Mouse (Mus musculus): ENCODE data around the gene Plppr3. TPM values are rescaled to one million over a fixed set of nuclear protein-coding genes. Genes with fewer than 3 reads are reported as not detected.

The Plppr3 gene
- polyA plus RNA-seq, 1 experiment = 5.4 TPM

DNA sequence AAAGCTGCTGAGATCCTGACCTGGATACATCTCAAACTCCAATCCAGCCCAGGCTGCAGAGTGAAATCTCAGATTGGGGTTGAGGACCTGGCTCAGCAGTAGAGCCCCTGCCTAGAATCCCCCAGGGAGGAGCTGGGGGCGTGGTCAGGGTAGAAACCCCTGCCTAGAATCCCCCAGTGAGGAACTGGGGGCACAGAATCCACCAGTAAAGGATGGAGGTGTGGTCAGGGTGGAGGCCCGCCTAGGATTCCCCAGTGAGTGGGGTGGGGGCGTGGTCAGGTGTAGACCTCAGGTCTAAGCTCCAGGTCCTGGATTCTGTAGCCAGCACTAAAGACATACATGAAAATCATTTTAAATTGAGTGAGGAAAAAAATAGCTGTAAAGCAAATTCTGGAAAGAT, 1.6 kb downstream of the Plppr3 start:
- H3K4me3 ChIP-seq = no peak overlapping the region

DNA sequence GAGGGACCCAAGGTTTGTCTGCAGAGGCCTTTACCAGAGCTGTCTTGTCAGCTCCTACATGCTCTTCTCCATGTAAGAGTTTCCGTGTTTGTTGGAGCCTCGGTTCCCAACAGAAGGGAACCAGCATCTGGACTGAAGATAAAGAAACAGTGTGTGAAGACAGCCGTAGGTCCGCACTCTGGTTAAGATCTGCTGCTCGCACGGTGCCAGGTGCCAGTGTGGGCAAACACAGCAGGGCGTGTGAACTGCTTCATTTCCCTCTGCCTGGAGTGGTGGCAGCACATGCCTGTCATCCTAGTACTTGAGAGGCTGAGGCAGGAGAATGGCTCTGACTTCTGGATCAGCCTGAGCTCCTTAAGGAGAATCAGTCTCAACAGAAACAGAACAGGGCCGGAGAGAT, 2.6 kb downstream of the Plppr3 start:
- Histone ChIP-seq H3K79me2 (ENCODE audit: control insufficient read depth, insufficient read depth) (no peaks in the 10 kb centered on the region), H3K36me3 (ENCODE audit: control insufficient read depth, insufficient read depth) (no peaks in the 10 kb centered on the region), H3ac (ENCODE audit: control insufficient read depth, insufficient read length) (no peak overlapping the region), H3K4me3 (no peak overlapping the region), H3K27me3 (ENCODE audit: control insufficient read depth, insufficient read depth, insufficient read length) (no peaks in the 10 kb centered on the region), H3K4me2 (ENCODE audit: low read depth) (no peak overlapping the region)
- TF ChIP-seq SRF (IDR thresholded peaks at IDR 0.05; ENCODE audit: control insufficient read depth, insufficient read length, low read depth) = no peak
- no peak for TF ChIP-seq REST (IDR thresholded peaks at IDR 0.05; ENCODE audit: insufficient read depth, insufficient read length)
- no peak for TF ChIP-seq CEBPB (IDR thresholded peaks at IDR 0.05; ENCODE audit: insufficient read depth, poor library complexity, severe bottlenecking)
- no peak for TF ChIP-seq POLR2AphosphoS2 (IDR thresholded peaks at IDR 0.05; ENCODE audit: insufficient read length, low read depth)
- no peak for TF ChIP-seq TCF12 (IDR thresholded peaks at IDR 0.05; ENCODE audit: insufficient read depth, poor library complexity, severe bottlenecking)
- TF ChIP-seq MAX (IDR thresholded peaks at IDR 0.05; ENCODE audit: low read depth) = no peak
- no peak for TF ChIP-seq MYOG (IDR thresholded peaks at IDR 0.05; ENCODE audit: control insufficient read depth in 1 of 3, insufficient read depth in 1 of 3, insufficient read length in 2 of 3, low read depth in 2 of 3)
- no peak for TF ChIP-seq MYOD1 (IDR thresholded peaks at IDR 0.05; ENCODE audit: control insufficient read depth in 1 of 3, insufficient read length in 2 of 3, low read depth in 2 of 3)
- no peak for TF ChIP-seq E2F4 (IDR thresholded peaks at IDR 0.05; ENCODE audit: insufficient read depth)
- no peak for TF ChIP-seq USF1 (IDR thresholded peaks at IDR 0.05; ENCODE audit: low read depth)
- TF ChIP-seq TCF3 (IDR thresholded peaks at IDR 0.05; ENCODE audit: insufficient read length, low read depth) = no peak
- TF ChIP-seq POLR2A (IDR thresholded peaks at IDR 0.05; ENCODE audit: insufficient read length, low read depth) = no peak

More for the DNA sequence above, 1.6 kb downstream of the Plppr3 start:
- H3K36me3 ChIP-seq (ENCODE audit: control insufficient read depth, insufficient read depth) = no peaks in the 10 kb centered on the region
- H3K4me2 ChIP-seq (ENCODE audit: low read depth) = no peak overlapping the region
- TF ChIP-seq MYOG (IDR thresholded peaks at IDR 0.05; ENCODE audit: control insufficient read depth in 1 of 3, insufficient read depth in 1 of 3, insufficient read length in 2 of 3, low read depth in 2 of 3) (no peak), POLR2AphosphoS2 (IDR thresholded peaks at IDR 0.05; ENCODE audit: insufficient read length, low read depth) (no peak), SRF (IDR thresholded peaks at IDR 0.05; ENCODE audit: control insufficient read depth, insufficient read length, low read depth) (no peak), MAX (IDR thresholded peaks at IDR 0.05; ENCODE audit: low read depth) (no peak), POLR2A (IDR thresholded peaks at IDR 0.05; ENCODE audit: insufficient read length, low read depth) (no peak), TCF12 (IDR thresholded peaks at IDR 0.05; ENCODE audit: insufficient read depth, poor library complexity, severe bottlenecking) (no peak), CEBPB (IDR thresholded peaks at IDR 0.05; ENCODE audit: insufficient read depth, poor library complexity, severe bottlenecking) (no peak), E2F4 (IDR thresholded peaks at IDR 0.05; ENCODE audit: insufficient read depth) (no peak), TCF3 (IDR thresholded peaks at IDR 0.05; ENCODE audit: insufficient read length, low read depth) (no peak), MYOD1 (IDR thresholded peaks at IDR 0.05; ENCODE audit: control insufficient read depth in 1 of 3, insufficient read length in 2 of 3, low read depth in 2 of 3) (no peak)
- no peaks in the 10 kb centered on the region for H3K79me2 ChIP-seq (ENCODE audit: control insufficient read depth, insufficient read depth)
- no peaks in the 10 kb centered on the region for H3K27me3 ChIP-seq (ENCODE audit: control insufficient read depth, insufficient read depth, insufficient read length)
- no peak overlapping the region for H3ac ChIP-seq (ENCODE audit: control insufficient read depth, insufficient read length)

DNA sequence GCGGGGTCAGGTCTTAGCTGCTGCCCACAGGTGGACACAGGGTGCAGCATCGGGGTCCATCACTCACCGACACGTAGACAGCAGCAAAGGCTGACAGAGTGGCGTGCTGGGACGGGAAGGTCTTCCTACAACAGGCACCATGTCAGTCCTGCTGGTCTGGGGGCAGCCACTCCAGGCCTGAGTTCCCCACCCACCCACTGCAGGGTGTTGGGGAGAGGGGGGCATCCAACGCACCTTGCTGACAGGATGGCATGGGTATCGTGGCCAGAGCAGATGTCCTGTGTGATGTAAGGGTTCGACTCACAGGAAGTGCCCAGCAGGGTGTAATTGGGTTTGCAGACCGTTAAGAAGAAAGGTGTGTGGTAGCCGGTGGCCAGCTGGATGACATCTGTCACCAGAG, 7.8 kb downstream of the Plppr3 start:
- Histone ChIP-seq H3K79me2 (ENCODE audit: control insufficient read depth, insufficient read depth) (peaks cover 1% of the 10 kb centered on the region), H3K27me3 (ENCODE audit: control insufficient read depth, insufficient read depth, insufficient read length) (no peaks in the 10 kb centered on the region), H3K36me3 (ENCODE audit: control insufficient read depth, insufficient read depth) (peaks cover 20% of the 10 kb centered on the region), H3K4me2 (ENCODE audit: low read depth) (no peak overlapping the region), H3ac (ENCODE audit: control insufficient read depth, insufficient read length) (no peak overlapping the region), H3K4me3 (no peak overlapping the region)
- no peak for TF ChIP-seq MAX (IDR thresholded peaks at IDR 0.05; ENCODE audit: low read depth)
- peak; percentile 23 for TF ChIP-seq POLR2AphosphoS2 (IDR thresholded peaks at IDR 0.05; ENCODE audit: insufficient read length, low read depth)

DNA sequence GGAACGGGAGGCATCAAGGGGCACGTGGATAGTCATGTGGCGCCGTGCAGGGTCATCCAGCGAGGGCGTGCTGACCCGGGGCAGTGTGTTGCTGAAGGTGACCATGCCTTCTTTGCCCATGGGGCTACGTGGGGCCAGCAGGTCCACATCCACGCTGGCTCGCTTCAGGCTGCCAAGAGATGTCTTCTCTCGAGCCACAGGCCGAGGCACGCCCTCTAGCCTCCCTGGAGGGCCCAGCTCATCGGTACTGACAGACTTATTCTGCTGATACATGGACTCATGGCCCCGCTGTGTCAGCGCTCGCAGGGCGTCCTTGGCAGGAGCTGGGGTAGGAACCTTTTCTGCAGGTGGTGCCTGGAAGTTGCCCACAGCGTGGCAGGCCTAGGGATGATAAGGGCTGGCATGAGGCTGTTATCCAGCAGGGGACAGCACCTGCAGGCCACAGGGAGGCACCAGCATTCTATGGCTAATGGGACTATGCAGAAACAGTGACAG, 8.6 kb downstream of the Plppr3 start:
- no peak overlapping the region for H3ac ChIP-seq (ENCODE audit: control insufficient read depth, insufficient read length)
- H3K27me3 ChIP-seq (ENCODE audit: control insufficient read depth, insufficient read depth, insufficient read length) = no peaks in the 10 kb centered on the region
- TF ChIP-seq POLR2AphosphoS2 (IDR thresholded peaks at IDR 0.05; ENCODE audit: insufficient read length, low read depth) (peak; percentile 85), MAX (IDR thresholded peaks at IDR 0.05; ENCODE audit: low read depth) (no peak), TCF12 (IDR thresholded peaks at IDR 0.05; ENCODE audit: insufficient read depth, poor library complexity, severe bottlenecking) (no peak), SRF (IDR thresholded peaks at IDR 0.05; ENCODE audit: control insufficient read depth, insufficient read length, low read depth) (no peak), E2F4 (IDR thresholded peaks at IDR 0.05; ENCODE audit: insufficient read depth) (no peak), POLR2A (IDR thresholded peaks at IDR 0.05; ENCODE audit: insufficient read length, low read depth) (peak; percentile 64), MYOG (IDR thresholded peaks at IDR 0.05; ENCODE audit: control insufficient read depth in 1 of 3, insufficient read depth in 1 of 3, insufficient read length in 2 of 3, low read depth in 2 of 3) (no peak), TCF3 (IDR thresholded peaks at IDR 0.05; ENCODE audit: insufficient read length, low read depth) (no peak), MYOD1 (IDR thresholded peaks at IDR 0.05; ENCODE audit: control insufficient read depth in 1 of 3, insufficient read length in 2 of 3, low read depth in 2 of 3) (no peak), USF1 (IDR thresholded peaks at IDR 0.05; ENCODE audit: low read depth) (no peak), REST (IDR thresholded peaks at IDR 0.05; ENCODE audit: insufficient read depth, insufficient read length) (no peak)
- peaks cover 28% of the 10 kb centered on the region for H3K36me3 ChIP-seq (ENCODE audit: control insufficient read depth, insufficient read depth)
- no peak overlapping the region for H3K4me2 ChIP-seq (ENCODE audit: low read depth)
- no peak overlapping the region for H3K4me3 ChIP-seq
- H3K79me2 ChIP-seq (ENCODE audit: control insufficient read depth, insufficient read depth) = peaks cover 5% of the 10 kb centered on the region

DNA sequence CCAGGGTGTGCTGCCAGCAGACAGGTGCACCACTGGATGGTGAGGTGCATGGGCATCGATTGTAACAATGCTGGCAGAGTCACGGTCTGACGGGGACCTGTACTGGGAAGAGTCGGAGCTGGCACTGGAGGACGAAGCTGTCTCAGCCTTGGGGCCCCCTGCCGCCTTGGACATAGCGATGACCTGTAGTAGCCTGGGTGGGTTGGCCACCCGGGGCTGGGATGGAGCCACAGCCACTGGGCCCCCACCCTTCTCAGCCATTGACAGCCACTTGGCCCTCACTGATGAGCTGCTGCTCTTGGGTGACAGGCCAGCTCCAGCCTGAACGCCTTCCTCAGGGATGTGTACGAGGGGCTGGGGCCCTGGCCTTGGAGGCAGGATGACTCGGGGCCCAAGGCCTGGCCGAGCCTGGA, 9.2 kb downstream of the Plppr3 start:
- H3K36me3 ChIP-seq (ENCODE audit: control insufficient read depth, insufficient read depth) = peaks cover 34% of the 10 kb centered on the region
- H3K27me3 ChIP-seq (ENCODE audit: control insufficient read depth, insufficient read depth, insufficient read length) = no peaks in the 10 kb centered on the region
- TF ChIP-seq POLR2A (IDR thresholded peaks at IDR 0.05; ENCODE audit: insufficient read length, low read depth) (peak; percentile 53), POLR2AphosphoS2 (IDR thresholded peaks at IDR 0.05; ENCODE audit: insufficient read length, low read depth) (peak; percentile 83), CEBPB (IDR thresholded peaks at IDR 0.05; ENCODE audit: insufficient read depth, poor library complexity, severe bottlenecking) (no peak)
- H3K4me2 ChIP-seq (ENCODE audit: low read depth) = no peak overlapping the region
- H3K4me3 ChIP-seq = no peak overlapping the region
- peaks cover 11% of the 10 kb centered on the region for H3K79me2 ChIP-seq (ENCODE audit: control insufficient read depth, insufficient read depth)
- H3ac ChIP-seq (ENCODE audit: control insufficient read depth, insufficient read length) = no peak overlapping the region

Data from myocyte (in vitro differentiated cells).